ENCODE assay signal across 12 mouse cellular contexts in genomic region chr16:32519656-32520371, GRCm38 (mm10). TPM values are rescaled to one million over a fixed set of nuclear protein-coding genes. Genes with fewer than 3 reads are reported as not detected.
A peak's percentile ranks its signal among the peaks of the same experiment; 100 is the strongest.
DNase-seq lines count a peak whose midpoint lies in the region; ATAC-seq and TF ChIP-seq lines count a peak whose summit lies in the region.
"Had no signal": no experiment of that assay in that cellular context is flagged by ENCODE, and none has a peak within 500 bp of the region (broad histone marks: within the 10 kb centered on the region; RNA-seq: fewer than 3 reads in every experiment).

No protein-coding gene starts in this region.

- DNase-seq in left cerebral cortex, adult 2 months (ENCODE audit: extremely low spot score in 1 of 2, low spot score in 2 of 2), result no peak
- no peak for DNase-seq in left cerebral cortex, postnatal 10 days (ENCODE audit: extremely low spot score in 1 of 2, low spot score in 2 of 2)
- DNase-seq in ZHBTc4 (ENCODE audit: low read depth, low spot score), result peak; percentile 33
- DNase-seq in heart, postnatal 14 days, result no peak
- DNase-seq in cerebellum, adult 11 months, result no peak
- DNase-seq: adrenal gland, adult 2 months; gastrocnemius, postnatal 25 days; kidney, postnatal 25 days had no signal

- intact Hi-C loops in left cerebral cortex, adult 2 months (cut with DNase I), result no loop called here
- intact Hi-C loops in left cerebral cortex, postnatal 10 days (cut with DNase I), result no loop called here
- intact Hi-C loops in heart, postnatal 14 days (cut with DNase I), result no loop called here

- no peak overlapping the region for H3K4me3 ChIP-seq in left cerebral cortex, adult 2 months
- H3K4me3 ChIP-seq: limb, embryonic 13.5 days had no signal

- H3K27ac ChIP-seq in left cerebral cortex, adult 2 months, result peak overlapping the region; percentile 75
- H3K27ac ChIP-seq: limb, embryonic 13.5 days had no signal

- no peak for TF ChIP-seq CTCF in left cerebral cortex, adult 2 months (IDR thresholded peaks at IDR 0.05)

- ATAC-seq in granulocyte monocyte progenitor cell, adult 5-6 weeks (replicated peaks; ENCODE audit: poor library complexity, severe bottlenecking), result 0 out of 2 replicates have a peak, but pooled peaks have one; percentile 2
- peak; percentile 35 for ATAC-seq in megakaryocyte progenitor cell, adult 5-6 weeks (replicated peaks; ENCODE audit: poor library complexity)
- ATAC-seq: hindbrain, embryonic 16.5 days had no signal

RNA-seq across cellular contexts. Expression of gene Zdhhc19, which starts 23.7 kb away (rescaled TPM):
- total RNA-seq in left cerebral cortex, adult 2 months (2021), result not detected
- total RNA-seq in left cerebral cortex, postnatal 10 days (2021), result not detected
- not detected in 2 replicates for total RNA-seq in granulocyte monocyte progenitor cell, adult 5-6 weeks (2014; fragmentation: Nextera tagmentation)
- not detected in 2 replicates for total RNA-seq in granulocyte monocyte progenitor cell, adult 5-6 weeks (2017)
- not detected in 2 replicates for total RNA-seq in megakaryocyte progenitor cell, adult 5-6 weeks (2015)
- total RNA-seq in megakaryocyte progenitor cell, adult 5-6 weeks (2017), result not detected in 2 replicates
- not detected for total RNA-seq in heart, postnatal 14 days (2021)
- total RNA-seq: adrenal gland, adult 2 months; gastrocnemius, postnatal 25 days had no signal

RNA-seq across cellular contexts. Expression of gene Slc51a, which starts 32.1 kb away (rescaled TPM):
- not detected for total RNA-seq in left cerebral cortex, adult 2 months (2021)
- not detected for total RNA-seq in left cerebral cortex, postnatal 10 days (2021)
- total RNA-seq in granulocyte monocyte progenitor cell, adult 5-6 weeks (2014; fragmentation: Nextera tagmentation), result not detected in 2 replicates
- total RNA-seq in granulocyte monocyte progenitor cell, adult 5-6 weeks (2017), result 0.05 and 0.30 TPM in 2 replicates
- not detected in 2 replicates for total RNA-seq in megakaryocyte progenitor cell, adult 5-6 weeks (2015)
- 0.04 and 0.17 TPM in 2 replicates for total RNA-seq in megakaryocyte progenitor cell, adult 5-6 weeks (2017)
- total RNA-seq in heart, postnatal 14 days (2021), result 1 to 10 TPM; 2.3 TPM
- total RNA-seq: gastrocnemius, postnatal 25 days had no signal
